Mouse (Mus musculus): ENCODE data around the gene Tmc8. TPM values are rescaled to one million over a fixed set of nuclear protein-coding genes. Genes with fewer than 3 reads are reported as not detected.

Tmc8 gene
- polyA plus RNA-seq (2016; fragmentation: Nextera tagmentation; extraction: Ambion mirVana), result 1.3 TPM in 2 replicates

GRCm38 (mm10) chr11:117781993-117782704 is at the start of gene Tmc8, which contains the start of gene Tmc6:
TSS of gene Tmc8 (plus strand) at chr11:117782076.
TSS of gene Tmc6 (minus strand) at chr11:117782198.
- H3K36me3 ChIP-seq, result 0 out of 2 replicates have a peak, but pooled peaks cover 4% of the 10 kb centered on the region
- no peak for ATAC-seq (ENCODE audit: insufficient number of reproducible peaks, insufficient read depth, low FRiP score, low TSS enrichment)
- H3K4me3 ChIP-seq, result peak within 1 kb of the TSS; percentile 44
- H3K9ac ChIP-seq, result peak within 1 kb of the TSS; percentile 29; the same call in 1 of the 2 replicates
- 40% methylated on average over 24 of the region's 24 CpGs for WGBS
- H3K27ac ChIP-seq, result peak within 1 kb of the TSS; percentile 58
- H3K4me2 ChIP-seq (replicated peaks), result peak within 1 kb of the TSS; percentile 84
- peaks cover 41% of the 10 kb centered on the region for H3K4me1 ChIP-seq
- H3K9me3 ChIP-seq, result no peaks in the 10 kb centered on the region
- peaks cover 28% of the 10 kb centered on the region for H3K27me3 ChIP-seq

- Histone ChIP-seq H3K4me2 (replicated peaks) (no peak overlapping the region), H3K9ac (no peak overlapping the region), H3K9me3 (no peaks in the 10 kb centered on the region), H3K4me3 (no peak overlapping the region), H3K4me1 (no peaks in the 10 kb centered on the region), H3K27me3 (no peaks in the 10 kb centered on the region), H3K36me3 (peaks cover 78% of the 10 kb centered on the region), H3K27ac (no peak overlapping the region)
- 70% methylated on average over 5 of the region's 5 CpGs for WGBS
- ATAC-seq (ENCODE audit: insufficient number of reproducible peaks, insufficient read depth, low FRiP score, low TSS enrichment), result no peak
Measured at GRCm38 (mm10) chr11:117736037-117736689, 45.7 kb upstream of the Tmc8 start.

- H3K36me3 ChIP-seq, result peaks cover 92% of the 10 kb centered on the region
- H3K4me3 ChIP-seq, result no peak overlapping the region
- no peaks in the 10 kb centered on the region for H3K27me3 ChIP-seq
- no peak overlapping the region for H3K9ac ChIP-seq
- no peaks in the 10 kb centered on the region for H3K9me3 ChIP-seq
- ATAC-seq (ENCODE audit: insufficient number of reproducible peaks, insufficient read depth, low FRiP score, low TSS enrichment), result no peak
- no peak overlapping the region for H3K27ac ChIP-seq
- WGBS, result 89% methylated on average over 5 of the region's 5 CpGs
- H3K4me2 ChIP-seq (replicated peaks), result no peak overlapping the region
- H3K4me1 ChIP-seq, result no peaks in the 10 kb centered on the region; the same call in 1 of the 2 replicates
Measured at GRCm38 (mm10) chr11:117738123-117738522, 43.8 kb upstream of the Tmc8 start.

- no peak for ATAC-seq (ENCODE audit: insufficient number of reproducible peaks, insufficient read depth, low FRiP score, low TSS enrichment)
- H3K36me3 ChIP-seq, result peaks cover 98% of the 10 kb centered on the region
Measured at GRCm38 (mm10) chr11:117741128-117741527, 40.7 kb upstream of the Tmc8 start.

GRCm38 (mm10) chr11:117742243-117742642 is 39.6 kb upstream of the Tmc8 start:
- H3K27me3 ChIP-seq, result no peaks in the 10 kb centered on the region
- H3K27ac ChIP-seq, result no peak overlapping the region
- no peak overlapping the region for H3K4me2 ChIP-seq (replicated peaks)
- 85% methylated on average over 8 of the region's 8 CpGs for WGBS
- ATAC-seq (ENCODE audit: insufficient number of reproducible peaks, insufficient read depth, low FRiP score, low TSS enrichment), result no peak
- no peak overlapping the region for H3K9ac ChIP-seq
- no peak overlapping the region for H3K4me3 ChIP-seq
- no peaks in the 10 kb centered on the region for H3K9me3 ChIP-seq
- peaks cover 98% of the 10 kb centered on the region for H3K36me3 ChIP-seq
- H3K4me1 ChIP-seq, result peaks cover 6% of the 10 kb centered on the region; the same call in 1 of the 2 replicates

More at GRCm38 (mm10) chr11:117741128-117741527, 40.7 kb upstream of the Tmc8 start:
- no peak overlapping the region for H3K4me2 ChIP-seq (replicated peaks)
- H3K9me3 ChIP-seq, result no peaks in the 10 kb centered on the region
- WGBS, result 84% methylated on average over 6 of the region's 6 CpGs
- H3K4me1 ChIP-seq, result peaks cover 6% of the 10 kb centered on the region; the same call in 1 of the 2 replicates
- H3K27me3 ChIP-seq, result no peaks in the 10 kb centered on the region
- H3K27ac ChIP-seq, result no peak overlapping the region
- H3K9ac ChIP-seq, result no peak overlapping the region
- H3K4me3 ChIP-seq, result no peak overlapping the region

GRCm38 (mm10) chr11:117742715-117743114 is 39.2 kb upstream of the Tmc8 start:
- Histone ChIP-seq H3K27ac (peak overlapping the region; percentile 6; the same call in 1 of the 2 replicates), H3K4me3 (no peak overlapping the region), H3K9ac (no peak overlapping the region), H3K4me2 (replicated peaks) (no peak overlapping the region), H3K9me3 (no peaks in the 10 kb centered on the region), H3K4me1 (peaks cover 6% of the 10 kb centered on the region; the same call in 1 of the 2 replicates), H3K36me3 (peaks cover 98% of the 10 kb centered on the region), H3K27me3 (no peaks in the 10 kb centered on the region)
- WGBS, result 82% methylated on average over 8 of the region's 8 CpGs
- no peak for ATAC-seq (ENCODE audit: insufficient number of reproducible peaks, insufficient read depth, low FRiP score, low TSS enrichment)

GRCm38 (mm10) chr11:117743454-117744030 is 38.3 kb upstream of the Tmc8 start:
- no peaks in the 10 kb centered on the region for H3K9me3 ChIP-seq
- no peak overlapping the region for H3K9ac ChIP-seq
- peaks cover 6% of the 10 kb centered on the region; the same call in 1 of the 2 replicates for H3K4me1 ChIP-seq
- ATAC-seq (ENCODE audit: insufficient number of reproducible peaks, insufficient read depth, low FRiP score, low TSS enrichment), result no peak
- no peaks in the 10 kb centered on the region for H3K27me3 ChIP-seq
- no peak overlapping the region for H3K4me2 ChIP-seq (replicated peaks)
- H3K27ac ChIP-seq, result peak overlapping the region; percentile 51; the same call in 1 of the 2 replicates
- peaks cover 100% of the 10 kb centered on the region for H3K36me3 ChIP-seq
- H3K4me3 ChIP-seq, result no peak overlapping the region
- 50% methylated on average over 4 of the region's 4 CpGs for WGBS

- Histone ChIP-seq H3K4me3 (no peak overlapping the region), H3K27me3 (no peaks in the 10 kb centered on the region), H3K4me1 (peaks cover 1% of the 10 kb centered on the region; the same call in 1 of the 2 replicates), H3K4me2 (replicated peaks) (no peak overlapping the region), H3K36me3 (peaks cover 99% of the 10 kb centered on the region), H3K27ac (no peak overlapping the region), H3K9me3 (no peaks in the 10 kb centered on the region), H3K9ac (no peak overlapping the region)
- 88% methylated on average over 4 of the region's 4 CpGs for WGBS
- no peak for ATAC-seq (ENCODE audit: insufficient number of reproducible peaks, insufficient read depth, low FRiP score, low TSS enrichment)
Measured at GRCm38 (mm10) chr11:117748628-117749027, 33.2 kb upstream of the Tmc8 start.

- Histone ChIP-seq H3K27ac (no peak overlapping the region), H3K36me3 (peaks cover 99% of the 10 kb centered on the region), H3K27me3 (no peaks in the 10 kb centered on the region), H3K9me3 (no peaks in the 10 kb centered on the region), H3K4me3 (no peak overlapping the region), H3K9ac (no peak overlapping the region), H3K4me2 (replicated peaks) (no peak overlapping the region), H3K4me1 (no peaks in the 10 kb centered on the region)
- WGBS, result 92% methylated on average over 10 of the region's 10 CpGs
- no peak for ATAC-seq (ENCODE audit: insufficient number of reproducible peaks, insufficient read depth, low FRiP score, low TSS enrichment)
Measured at GRCm38 (mm10) chr11:117749414-117749813, 32.5 kb upstream of the Tmc8 start.

- 89% methylated on average over 6 of the region's 6 CpGs for WGBS
- Histone ChIP-seq H3K27me3 (no peaks in the 10 kb centered on the region), H3K9ac (no peak overlapping the region), H3K4me3 (no peak overlapping the region), H3K4me2 (replicated peaks) (no peak overlapping the region), H3K36me3 (peaks cover 99% of the 10 kb centered on the region), H3K9me3 (no peaks in the 10 kb centered on the region), H3K27ac (no peak overlapping the region), H3K4me1 (no peaks in the 10 kb centered on the region)
- no peak for ATAC-seq (ENCODE audit: insufficient number of reproducible peaks, insufficient read depth, low FRiP score, low TSS enrichment)
Measured at GRCm38 (mm10) chr11:117751544-117751943, 30.3 kb upstream of the Tmc8 start.

GRCm38 (mm10) chr11:117755891-117756290 is 26.0 kb upstream of the Tmc8 start:
- Histone ChIP-seq H3K9ac (no peak overlapping the region), H3K36me3 (peaks cover 97% of the 10 kb centered on the region), H3K4me1 (no peaks in the 10 kb centered on the region), H3K27me3 (no peaks in the 10 kb centered on the region), H3K4me2 (replicated peaks) (no peak overlapping the region), H3K4me3 (no peak overlapping the region), H3K27ac (no peak overlapping the region), H3K9me3 (no peaks in the 10 kb centered on the region)
- WGBS, result 98% methylated on average over 7 of the region's 7 CpGs
- ATAC-seq (ENCODE audit: insufficient number of reproducible peaks, insufficient read depth, low FRiP score, low TSS enrichment), result no peak

Data from embryonic facial prominence, embryonic 12.5 days (tissue).